Mouse (Mus musculus) intestine, embryonic 14.5 days (tissue): ENCODE measurements at regions not wholly inside any gene's neighbourhood (a gene's known extent, or its start where the extent isn't known, plus 50 kb on each side); places are given as distances from the start of the nearest gene placed in this dataset.

Source experiments
- ATAC-seq: fragments of 200-750 bp; cut with Nextera tagmentation; replicated peaks from 2 replicates; pipeline ENCODE4 v1.8.0; 2017; ENCODE audit warnings: low read depth, moderate number of reproducible peaks, moderate TSS enrichment, moderate library complexity; ENCODE audit not compliant: low FRiP score, low TSS enrichment
- DNase-seq: peaks from one replicate; pipeline ENCODE4 v3.0.0-alpha.2; 2018; ENCODE audit warnings: low spot score
- H3K27ac ChIP-seq: fragments of 300-500 bp; sonication (generic); 2 replicates; pipeline ENCODE4 v1.5.1; 2014; ENCODE audit warnings: low read depth, mild to moderate bottlenecking, control low read depth
- H3K27me3 ChIP-seq: fragments of 300-500 bp; sonication (generic); replicated peaks from 2 replicates; pipeline ENCODE4 v1.6.1; 2014; ENCODE audit warnings: low read length, control low read depth; ENCODE audit not compliant: control insufficient read depth, insufficient read depth
- H3K36me3 ChIP-seq: fragments of 300-500 bp; sonication (generic); 2 replicates; pipeline ENCODE4 v1.6.1; 2014; ENCODE audit warnings: low read length, control low read depth; ENCODE audit not compliant: control insufficient read depth, insufficient read depth
- H3K4me1 ChIP-seq: fragments of 300-500 bp; sonication (generic); replicated peaks from 2 replicates; pipeline ENCODE4 v1.6.1; 2014; ENCODE audit warnings: low read length, control low read depth, mixed read lengths; ENCODE audit not compliant: control insufficient read depth, insufficient read depth
- H3K4me2 ChIP-seq: fragments of 300-500 bp; sonication (generic); 2 replicates; pipeline ENCODE4 v1.6.1; 2014; ENCODE audit warnings: low read length
- H3K4me3 ChIP-seq: fragments of 300-500 bp; sonication (generic); 2 replicates; pipeline ENCODE4 v1.5.1; 2014; ENCODE audit warnings: low read depth, low read length, control low read depth, mixed read lengths
- H3K9ac ChIP-seq: fragments of 300-500 bp; sonication (generic); 2 replicates; pipeline ENCODE4 v1.6.1; 2014; ENCODE audit warnings: mild to moderate bottlenecking, low read length
- H3K9me3 ChIP-seq: fragments of 300-500 bp; sonication (generic); 2 replicates; pipeline ENCODE4 v1.6.1; 2016; ENCODE audit warnings: low read length, control low read depth; ENCODE audit not compliant: control insufficient read depth
- whole genome bisulfite sequencing: fragments of 180-500 bp; shearing (Covaris S2); extraction: QIAGEN DNeasy Blood & Tissue Kit; methylation state at CpG from one replicate; pipeline ENCODE4 v1.1.7; 2014; 5-methylcytosine and 5-hydroxymethylcytosine counted together

DNA sequence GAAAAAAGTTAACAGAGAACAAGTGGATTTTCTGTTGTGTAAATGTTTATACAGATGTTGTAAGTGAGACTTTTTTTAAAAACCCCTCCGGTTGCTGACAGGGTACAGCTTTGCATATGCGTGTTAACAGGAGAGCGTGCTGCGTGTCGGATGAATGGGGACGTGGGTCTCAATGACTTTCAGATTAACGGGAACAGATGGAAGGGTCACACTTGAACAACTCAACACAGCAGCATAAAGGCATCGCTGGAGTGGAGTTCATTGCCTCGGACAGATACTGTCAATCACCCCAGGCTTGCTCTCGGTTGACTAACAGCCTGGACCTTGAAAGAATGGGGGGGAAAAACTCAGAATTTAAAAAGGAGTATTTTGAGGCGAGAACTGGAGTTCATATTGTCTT, 50.3 kb upstream of the Dbx1 start:
- no peak overlapping the region for H3K4me3 ChIP-seq
- H3K36me3 ChIP-seq: no peaks in the 10 kb centered on the region
- WGBS: 26% methylated on average over 11 of the region's 11 CpGs
- no peaks in the 10 kb centered on the region for H3K4me1 ChIP-seq
- no peak overlapping the region for H3K4me2 ChIP-seq
- no peak overlapping the region for H3K27ac ChIP-seq
- DNase-seq (no peak), ATAC-seq (no peak)
- H3K27me3 ChIP-seq: peaks cover 52% of the 10 kb centered on the region
- no peak overlapping the region for H3K9ac ChIP-seq
- no peaks in the 10 kb centered on the region for H3K9me3 ChIP-seq
